Mouse (Mus musculus): ENCODE results near the gene Shisa6.

- TF ChIP-seq CTCF (IDR thresholded peaks at IDR 0.05; ENCODE audit: control insufficient read depth, insufficient read depth, insufficient replicate concordance, low read depth, low read length) (no peak), POLR2A (IDR thresholded peaks at IDR 0.05; ENCODE audit: control insufficient read depth, low read depth, low read length) (no peak)
Observed at GRCm38 (mm10) chr11:66526046-66526980, 549 bp upstream of the Shisa6 start.

All from testis, adult 2 months (tissue).